Comparison of ENCODE assay signal across 8 mouse cellular contexts in the genomic region with DNA sequence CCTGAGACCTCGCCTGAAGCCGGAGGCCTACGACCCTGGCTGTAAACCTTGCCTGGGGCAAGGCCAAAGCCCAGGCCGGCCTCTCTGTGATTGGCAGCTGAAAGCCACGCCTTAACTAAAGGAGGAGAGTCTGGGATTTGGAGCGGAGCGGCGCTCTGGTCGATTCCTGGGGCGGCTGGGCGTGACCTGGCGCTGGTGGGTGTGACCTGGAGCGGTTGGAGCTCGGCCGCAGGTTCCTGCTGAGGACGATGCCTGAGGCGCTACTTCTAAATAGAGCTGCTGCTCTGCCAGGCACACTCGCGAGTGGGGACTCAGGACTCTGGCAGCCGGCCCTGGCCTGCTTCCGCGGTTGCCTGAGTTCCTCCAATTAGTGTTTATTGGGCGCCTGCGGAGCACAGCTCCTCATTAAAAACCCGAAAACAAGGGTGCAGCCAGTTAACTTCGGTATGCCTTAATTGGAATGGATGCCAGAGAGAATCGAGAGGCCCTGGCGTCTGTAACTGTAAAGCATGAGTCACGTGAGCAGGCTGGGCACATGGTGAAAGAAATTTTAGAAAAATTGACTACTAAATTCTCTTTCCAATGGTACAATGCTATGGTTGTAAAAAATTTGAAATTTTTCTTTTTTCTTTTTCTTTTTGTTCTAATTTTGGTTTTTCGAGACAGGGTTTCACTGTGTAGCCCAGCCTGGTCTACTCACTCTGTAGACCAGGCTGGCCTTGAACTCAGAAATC. TPM values are rescaled to one million over a fixed set of nuclear protein-coding genes. Genes with fewer than 3 reads are reported as not detected.
DNase-seq lines count a peak whose midpoint lies in the region; ATAC-seq and TF ChIP-seq lines count a peak whose summit lies in the region.

No protein-coding gene starts in this region.

- peaks cover 0 to 19% of the 10 kb centered on the region in 2 experiments; a peak in 2 of 4 replicates for H3K36me3 ChIP-seq in MEL (ENCODE audit: control insufficient read depth in 1 of 2, insufficient read depth in 2 of 2, low read length in 2 of 2)
- H3K36me3 ChIP-seq in forebrain, postnatal 0 days (ENCODE audit: insufficient read depth): peaks cover 15% of the 10 kb centered on the region; the same call in 1 of the 2 replicates
- peaks cover 18% of the 10 kb centered on the region for H3K36me3 ChIP-seq in neural tube, embryonic 15.5 days

- H3K9me3 ChIP-seq in MEL (replicated peaks; ENCODE audit: insufficient read depth, low read length): no peaks in the 10 kb centered on the region
- 0 out of 2 replicates have a peak, but pooled peaks cover 6% of the 10 kb centered on the region for H3K9me3 ChIP-seq in forebrain, postnatal 0 days (ENCODE audit: low read length)
- H3K9me3 ChIP-seq in neural tube, embryonic 15.5 days (replicated peaks): no peaks in the 10 kb centered on the region

- peak overlapping the region; percentile 87 for H3K4me2 ChIP-seq in forebrain, postnatal 0 days (ENCODE audit: low read depth)
- H3K4me2 ChIP-seq in neural tube, embryonic 15.5 days: peak overlapping the region; percentile 69

- H3K79me2 ChIP-seq in MEL (ENCODE audit: control insufficient read depth, insufficient read depth, low read length, poor library complexity): peaks cover 32% of the 10 kb centered on the region

- no peak for TF ChIP-seq RAD21 in MEL (IDR thresholded peaks at IDR 0.05; ENCODE audit: low read depth, low read length)

- peak; percentile 24 for ATAC-seq in forebrain, postnatal 0 days
- ATAC-seq in neural tube, embryonic 15.5 days (ENCODE audit: low FRiP score): peak; percentile 31

- H3K27me3 ChIP-seq in MEL (ENCODE audit: control insufficient read depth in 1 of 2, insufficient read depth in 2 of 2, low read length in 2 of 2): no peaks in the 10 kb centered on the region
- no peaks in the 10 kb centered on the region for H3K27me3 ChIP-seq in forebrain, postnatal 0 days (ENCODE audit: insufficient read depth, low read length)
- H3K27me3 ChIP-seq in neural tube, embryonic 15.5 days (replicated peaks): no peaks in the 10 kb centered on the region

- TF ChIP-seq EP300 in MEL (IDR thresholded peaks at IDR 0.05; ENCODE audit: low read depth in 1 of 2, low read length in 2 of 2): 0 out of 4 replicates have a peak, but pooled peaks of 1 of the 2 experiments have one; percentile 2

- TF ChIP-seq POLR2A in MEL (IDR thresholded peaks at IDR 0.05; ENCODE audit: control insufficient read depth in 1 of 2, insufficient read depth in 1 of 2, low read depth in 1 of 2, low read length in 2 of 2, poor library complexity in 1 of 2): peak; percentile 60 to 89
- peak; percentile 19; the same call in 1 of the 2 replicates for TF ChIP-seq POLR2A in lung, adult 2 months (IDR thresholded peaks at IDR 0.05; ENCODE audit: borderline replicate concordance, extremely low read depth, low read depth, low read length)

- peaks cover 0 to 15% of the 10 kb centered on the region in 2 experiments; a peak in 2 of 4 replicates for H3K4me1 ChIP-seq in MEL (ENCODE audit: control insufficient read depth in 1 of 2, insufficient read depth in 2 of 2, low read length in 2 of 2)
- H3K4me1 ChIP-seq in forebrain, postnatal 0 days (ENCODE audit: insufficient read depth): peaks cover 5% of the 10 kb centered on the region; the same call in 1 of the 2 replicates
- peaks cover 12% of the 10 kb centered on the region for H3K4me1 ChIP-seq in lung, adult 2 months (ENCODE audit: control insufficient read depth, insufficient read depth, low read length)
- peaks cover 32% of the 10 kb centered on the region for H3K4me1 ChIP-seq in neural tube, embryonic 15.5 days

- peak overlapping the region; percentile 92 for H3K27ac ChIP-seq in MEL (ENCODE audit: control insufficient read depth, low read depth, low read length)
- peak overlapping the region; percentile 99 for H3K27ac ChIP-seq in forebrain, postnatal 0 days (ENCODE audit: low read depth, low read length)
- peak overlapping the region; percentile 97 for H3K27ac ChIP-seq in layer of hippocampus, adult 2 months
- peak overlapping the region; percentile 98 for H3K27ac ChIP-seq in neural tube, embryonic 15.5 days (replicated peaks)

- peak overlapping the region; percentile 90 for H3K9ac ChIP-seq in MEL (ENCODE audit: control insufficient read depth, low read depth, low read length, poor library complexity, severe bottlenecking)
- H3K9ac ChIP-seq in forebrain, postnatal 0 days: peak overlapping the region; percentile 98
- H3K9ac ChIP-seq in neural tube, embryonic 15.5 days (replicated peaks): peak overlapping the region; percentile 93

- H3K4me3 ChIP-seq in MEL (ENCODE audit: control insufficient read depth in 1 of 2, insufficient read depth in 1 of 2, low read depth in 2 of 2, low read length in 2 of 2): peak overlapping the region; percentile 63 to 65
- H3K4me3 ChIP-seq in forebrain, postnatal 0 days (ENCODE audit: low read depth, low read length): peak overlapping the region; percentile 99
- peak overlapping the region; percentile 85 for H3K4me3 ChIP-seq in layer of hippocampus, adult 2 months
- peak overlapping the region; percentile 31 for H3K4me3 ChIP-seq in lung, adult 2 months (replicated peaks; ENCODE audit: extremely low read depth, low read depth, low read length)
- peak overlapping the region; percentile 79 for H3K4me3 ChIP-seq in neural tube, embryonic 15.5 days (replicated peaks)

- WGBS in forebrain, postnatal 0 days: 4% methylated on average over 30 of the region's 30 CpGs
- 4% methylated on average over 30 of the region's 30 CpGs for WGBS in lung, adult 2 months
- 4% methylated on average over 30 of the region's 30 CpGs for WGBS in neural tube, embryonic 15.5 days

- DNase-seq in MEL (ENCODE audit: low read depth, low spot score): peak; percentile 97
- DNase-seq in cerebellum, adult 18-20 months: peak; percentile 82 to 86
- peak; percentile 89 for DNase-seq in forebrain, postnatal 0 days
- DNase-seq in heart, postnatal 4 days: peak; percentile 86
- DNase-seq in layer of hippocampus, adult 2 months (ENCODE audit: low spot score in 2 of 2): peak; percentile 76 to 88
- DNase-seq in lung, adult 2 months: peak; percentile 75
- DNase-seq in testis, postnatal 10 days (ENCODE audit: low spot score): peak; percentile 88

- TF ChIP-seq CTCF in MEL (IDR thresholded peaks at IDR 0.05 in 2 of 3, conservative IDR thresholded peaks at IDR 0.05 in 1 of 3; ENCODE audit: control insufficient read depth in 1 of 3, insufficient read depth in 1 of 3, low read depth in 2 of 3, low read length in 3 of 3, poor library complexity in 1 of 3, severe bottlenecking in 1 of 3): no peak
- TF ChIP-seq CTCF in forebrain, postnatal 0 days (IDR thresholded peaks at IDR 0.05; ENCODE audit: low read depth): no peak
- TF ChIP-seq CTCF in layer of hippocampus, adult 2 months (conservative IDR thresholded peaks at IDR 0.05): no peak
- no peak for TF ChIP-seq CTCF in lung, adult 2 months (IDR thresholded peaks at IDR 0.05; ENCODE audit: insufficient read depth, low read length)

TF ChIP-seq in MEL, 35 proteins besides CTCF, POLR2A, EP300 and RAD21 (continues in another document):
- no peak for TF ChIP-seq TAL1 (IDR thresholded peaks at IDR 0.05; ENCODE audit: low read length)
- no peak for TF ChIP-seq RCOR1 (IDR thresholded peaks at IDR 0.05; ENCODE audit: low read depth, low read length)
- TF ChIP-seq JUND (IDR thresholded peaks at IDR 0.05; ENCODE audit: low read depth, low read length): no peak
- no peak for TF ChIP-seq ZNF384 (IDR thresholded peaks at IDR 0.05; ENCODE audit: low read depth, low read length)
- TF ChIP-seq TCF12 (IDR thresholded peaks at IDR 0.05; ENCODE audit: low read depth, low read length): no peak
- TF ChIP-seq USF1 (IDR thresholded peaks at IDR 0.05; ENCODE audit: low read depth, low read length): peak; percentile 95
- no peak for TF ChIP-seq ZKSCAN1 (IDR thresholded peaks at IDR 0.05; ENCODE audit: low read depth, low read length)
- TF ChIP-seq ETS1 (IDR thresholded peaks at IDR 0.05; ENCODE audit: low read depth, low read length): 0 out of 2 replicates have a peak, but pooled peaks have one; percentile 7
- 0 out of 2 replicates have a peak, but pooled peaks have one; percentile 83 for TF ChIP-seq CHD1 (IDR thresholded peaks at IDR 0.05; ENCODE audit: low read depth, low read length)
- peak; percentile 62 for TF ChIP-seq SIN3A (IDR thresholded peaks at IDR 0.05; ENCODE audit: low read length)
- TF ChIP-seq GABPA (IDR thresholded peaks at IDR 0.05; ENCODE audit: low read depth, low read length): no peak
- no peak for TF ChIP-seq MEF2A (IDR thresholded peaks at IDR 0.05; ENCODE audit: extremely low read depth, insufficient replicate concordance, low read depth, low read length, poor library complexity, severe bottlenecking)
- peak; percentile 87 for TF ChIP-seq MAX (IDR thresholded peaks at IDR 0.05; ENCODE audit: low read length)
- TF ChIP-seq ELF1 (IDR thresholded peaks at IDR 0.05; ENCODE audit: low read depth, low read length): no peak
- TF ChIP-seq MYC (IDR thresholded peaks at IDR 0.05; ENCODE audit: low read depth, low read length): peak; percentile 87
- TF ChIP-seq HCFC1 (IDR thresholded peaks at IDR 0.05; ENCODE audit: low read depth, low read length): peak; percentile 20; the same call in 1 of the 2 replicates
- peak; percentile 85; the same call in 1 of the 2 replicates for TF ChIP-seq POLR2AphosphoS2 (IDR thresholded peaks at IDR 0.05; ENCODE audit: low read length)
- TF ChIP-seq UBTF (IDR thresholded peaks at IDR 0.05; ENCODE audit: borderline replicate concordance, insufficient read depth, low read depth, low read length): no peak
- no peak for TF ChIP-seq ZC3H11A (IDR thresholded peaks at IDR 0.05; ENCODE audit: low read depth, low read length)
- TF ChIP-seq NRF1 (IDR thresholded peaks at IDR 0.05; ENCODE audit: insufficient read depth, low read depth, low read length, poor library complexity, severe bottlenecking): no peak
- no peak; the same call in 1 of the 2 replicates for TF ChIP-seq KAT2A (conservative IDR thresholded peaks at IDR 0.05; ENCODE audit: low read depth, low read length)
- peak; percentile 66 for TF ChIP-seq MXI1 (IDR thresholded peaks at IDR 0.05; ENCODE audit: low read depth, low read length)
- no peak for TF ChIP-seq E2F4 (IDR thresholded peaks at IDR 0.05; ENCODE audit: borderline replicate concordance, low read depth, low read length)

RNA-seq across cellular contexts. Expression of gene Ankrd10, which starts 0.9 kb away (rescaled TPM):
- total RNA-seq in MEL (2012; rRNA removed): 68.5 and 74.8 TPM in 2 replicates
- 10 to 100 TPM in 1 of 2 experiments, not detected in 1; 70.4 TPM for polyA plus RNA-seq in MEL (2012; ENCODE audit: insufficient read depth in 1 of 2, insufficient read length in 2 of 2, low read depth in 1 of 2, low replicate concordance in 2 of 2, missing spikeins in 1 of 2)
- 123 and 141 TPM in 2 replicates for total RNA-seq in forebrain, postnatal 0 days (2014; rRNA removed)
- polyA plus RNA-seq in forebrain, postnatal 0 days (2015; fragmentation: Nextera tagmentation; extraction: Ambion mirVana): 79.6 and 89.2 TPM in 2 replicates
- total RNA-seq in heart, postnatal 4 days (2021): 10 to 100 TPM; 53.7 to 59.6 TPM
- total RNA-seq in layer of hippocampus, adult 2 months (2021): 10 to 100 TPM; 55.4 to 71.2 TPM
- 52.3 and 54.5 TPM in 2 replicates for polyA plus RNA-seq in lung, adult 2 months (2012; rRNA removed)
- 74.6 and 76.6 TPM in 2 replicates for polyA plus RNA-seq in neural tube, embryonic 15.5 days (2015; fragmentation: Nextera tagmentation; extraction: Ambion mirVana)

Comparison
In these comparisons a context has a peak if more than half of its experiments do, and no peak if none do; other contexts are left out.
1. Peak in every context shown above with its lines: DNase-seq, ATAC-seq, H3K4me3 ChIP-seq and H3K27ac ChIP-seq.
2. H3K4me3 ChIP-seq: peak in every context shown above with its lines; median percentile 99 in forebrain, postnatal 0 days; 85 in layer of hippocampus, adult 2 months; 79 in neural tube, embryonic 15.5 days; 64 in MEL; 31 in lung, adult 2 months.